Mouse (Mus musculus): ENCODE results near the gene Hoxd9. TPM values are rescaled to one million over a fixed set of nuclear protein-coding genes. Genes with fewer than 3 reads are reported as not detected.

The Hoxd9 gene
- polyA plus RNA-seq, 1 experiment from 2014 or later, result 1.4 TPM

GRCm38 (mm10) chr2:74704393-74704998, 7.0 kb downstream of the Hoxd9 start, which contains the start of gene Hoxd8:
Gene Hoxd8, plus strand, starts transcription at chr2:74704615.
- H3K4me1 ChIP-seq, result peaks cover 10% of the 10 kb centered on the region
- peak within 1 kb of the TSS; percentile 75 for H3K4me2 ChIP-seq
- peak within 1 kb of the TSS; percentile 48 for H3K4me3 ChIP-seq
- no peak for ATAC-seq (ENCODE audit: insufficient number of reproducible peaks, insufficient read depth, low FRiP score, low TSS enrichment, low read depth)
- no peaks in the 10 kb centered on the region for H3K9me3 ChIP-seq
- H3K9ac ChIP-seq, result peak within 1 kb of the TSS; percentile 60
- no peak within 1 kb of the TSS; the same call in 1 of the 2 replicates for H3K27ac ChIP-seq
- WGBS, result under 1% methylated on average over 40 of the region's 52 CpGs
- peaks cover 99% of the 10 kb centered on the region for H3K27me3 ChIP-seq
- H3K36me3 ChIP-seq, result no peaks in the 10 kb centered on the region

- Histone ChIP-seq H3K9ac (peak overlapping the region; percentile 60), H3K9me3 (no peaks in the 10 kb centered on the region), H3K4me2 (peak overlapping the region; percentile 75), H3K27me3 (peaks cover 99% of the 10 kb centered on the region), H3K36me3 (no peaks in the 10 kb centered on the region), H3K4me1 (peaks cover 10% of the 10 kb centered on the region), H3K27ac (no peak overlapping the region; the same call in 1 of the 2 replicates), H3K4me3 (peak overlapping the region; percentile 48)
- no peak for ATAC-seq (ENCODE audit: insufficient number of reproducible peaks, insufficient read depth, low FRiP score, low TSS enrichment, low read depth)
- WGBS, result under 1% methylated on average over 53 of the region's 66 CpGs
Measured at GRCm38 (mm10) chr2:74704999-74705466, 7.5 kb downstream of the Hoxd9 start.

GRCm38 (mm10) chr2:74705467-74706089, 8.1 kb downstream of the Hoxd9 start:
- Histone ChIP-seq H3K9ac (peak overlapping the region; percentile 60), H3K4me2 (peak overlapping the region; percentile 75), H3K9me3 (no peaks in the 10 kb centered on the region), H3K27me3 (peaks cover 99% of the 10 kb centered on the region), H3K4me3 (peak overlapping the region; percentile 48), H3K4me1 (peaks cover 10% of the 10 kb centered on the region), H3K36me3 (no peaks in the 10 kb centered on the region), H3K27ac (no peak overlapping the region)
- no peak for ATAC-seq (ENCODE audit: insufficient number of reproducible peaks, insufficient read depth, low FRiP score, low TSS enrichment, low read depth)
- under 1% methylated on average over 78 of the region's 85 CpGs for WGBS

- H3K4me3 ChIP-seq, result no peak overlapping the region
- H3K27me3 ChIP-seq, result peaks cover 99% of the 10 kb centered on the region
- peaks cover 10% of the 10 kb centered on the region for H3K4me1 ChIP-seq
- no peak overlapping the region for H3K27ac ChIP-seq
- H3K9me3 ChIP-seq, result no peaks in the 10 kb centered on the region
- H3K36me3 ChIP-seq, result no peaks in the 10 kb centered on the region
- 4% methylated on average over 13 of the region's 13 CpGs for WGBS
- H3K9ac ChIP-seq, result no peak overlapping the region
- ATAC-seq (ENCODE audit: insufficient number of reproducible peaks, insufficient read depth, low FRiP score, low TSS enrichment, low read depth), result no peak
- H3K4me2 ChIP-seq, result no peak overlapping the region
Measured at GRCm38 (mm10) chr2:74706393-74706960, 8.9 kb downstream of the Hoxd9 start.

- WGBS, result 9% methylated on average over 7 of the region's 7 CpGs
- Histone ChIP-seq H3K36me3 (no peaks in the 10 kb centered on the region), H3K9me3 (no peaks in the 10 kb centered on the region), H3K4me3 (no peak overlapping the region), H3K9ac (no peak overlapping the region), H3K27ac (no peak overlapping the region), H3K4me2 (no peak overlapping the region), H3K4me1 (peaks cover 17% of the 10 kb centered on the region), H3K27me3 (peaks cover 99% of the 10 kb centered on the region)
- ATAC-seq (ENCODE audit: insufficient number of reproducible peaks, insufficient read depth, low FRiP score, low TSS enrichment, low read depth), result no peak
Measured at GRCm38 (mm10) chr2:74707599-74707998, 10.1 kb downstream of the Hoxd9 start.

GRCm38 (mm10) chr2:74708676-74709075, 11.1 kb downstream of the Hoxd9 start:
- ATAC-seq (ENCODE audit: insufficient number of reproducible peaks, insufficient read depth, low FRiP score, low TSS enrichment, low read depth), result no peak
- WGBS, result 6% methylated on average over 4 of the region's 4 CpGs
- peaks cover 17% of the 10 kb centered on the region for H3K4me1 ChIP-seq
- no peak overlapping the region for H3K4me2 ChIP-seq
- no peak overlapping the region for H3K4me3 ChIP-seq
- peaks cover 99% of the 10 kb centered on the region for H3K27me3 ChIP-seq
- no peak overlapping the region for H3K27ac ChIP-seq
- H3K9me3 ChIP-seq, result no peaks in the 10 kb centered on the region
- no peaks in the 10 kb centered on the region for H3K36me3 ChIP-seq
- H3K9ac ChIP-seq, result no peak overlapping the region

- Histone ChIP-seq H3K4me1 (peaks cover 14% of the 10 kb centered on the region), H3K4me3 (no peak overlapping the region), H3K27ac (no peak overlapping the region), H3K4me2 (no peak overlapping the region), H3K9ac (no peak overlapping the region), H3K27me3 (peaks cover 99% of the 10 kb centered on the region), H3K9me3 (no peaks in the 10 kb centered on the region), H3K36me3 (no peaks in the 10 kb centered on the region)
- ATAC-seq (ENCODE audit: insufficient number of reproducible peaks, insufficient read depth, low FRiP score, low TSS enrichment, low read depth), result no peak
- 5% methylated on average over 5 of the region's 5 CpGs for WGBS
Measured at GRCm38 (mm10) chr2:74709465-74710419, 12.2 kb downstream of the Hoxd9 start.

- Histone ChIP-seq H3K27me3 (peaks cover 99% of the 10 kb centered on the region), H3K9ac (no peak overlapping the region), H3K4me3 (no peak overlapping the region), H3K9me3 (no peaks in the 10 kb centered on the region), H3K27ac (no peak overlapping the region), H3K4me1 (peaks cover 16% of the 10 kb centered on the region), H3K4me2 (no peak overlapping the region), H3K36me3 (no peaks in the 10 kb centered on the region)
- WGBS, result under 1% methylated on average over 16 of the region's 16 CpGs
- no peak for ATAC-seq (ENCODE audit: insufficient number of reproducible peaks, insufficient read depth, low FRiP score, low TSS enrichment, low read depth)
Measured at GRCm38 (mm10) chr2:74710929-74711543, 13.5 kb downstream of the Hoxd9 start.

GRCm38 (mm10) chr2:74711721-74712621, 14.4 kb downstream of the Hoxd9 start, which contains the start of the genes Hoxd3 and Hoxd4:
Gene Hoxd3, plus strand, starts transcription at chr2:74711927.
Gene Hoxd4, plus strand, starts transcription at chr2:74711929.
- Histone ChIP-seq H3K9me3 (no peaks in the 10 kb centered on the region), H3K9ac (peak within 1 kb of the TSS; percentile 46), H3K4me1 (peaks cover 19% of the 10 kb centered on the region), H3K4me2 (peak within 1 kb of the TSS; percentile 53), H3K27me3 (peaks cover 99% of the 10 kb centered on the region), H3K36me3 (no peaks in the 10 kb centered on the region), H3K27ac (no peak within 1 kb of the TSS), H3K4me3 (peak within 1 kb of the TSS; percentile 35)
- no peak; the same call in 1 of the 2 replicates for ATAC-seq (ENCODE audit: insufficient number of reproducible peaks, insufficient read depth, low FRiP score, low TSS enrichment, low read depth)
- under 1% methylated on average over 65 of the region's 65 CpGs for WGBS

Measured in embryonic facial prominence, embryonic 13.5 days (tissue).